Mouse (Mus musculus) gastrocnemius, postnatal 4 days (tissue): ENCODE measurements around the gene Slc35f3. TPM values are rescaled to one million over a fixed set of nuclear protein-coding genes. Genes with fewer than 3 reads are reported as not detected.
A peak's percentile ranks its signal among the peaks of the same experiment; 100 is the strongest.

Source experiments
- DNase-seq, 2 experiments: peaks; one replicate each; pipeline ENCODE4 v3.0.0; 2021 to 2022; ENCODE audit warnings: low spot score in 2 of 2, mixed read lengths in 2 of 2
- total RNA-seq, 2 experiments: library from RNA; stranded (reverse); gene quantifications; 2 replicates each; pipeline ENCODE4 v1.2.3; 2021

Gene Slc35f3
- total RNA-seq, 2 experiments from 2014 or later = 0.29 to 0.37 TPM

DNA sequence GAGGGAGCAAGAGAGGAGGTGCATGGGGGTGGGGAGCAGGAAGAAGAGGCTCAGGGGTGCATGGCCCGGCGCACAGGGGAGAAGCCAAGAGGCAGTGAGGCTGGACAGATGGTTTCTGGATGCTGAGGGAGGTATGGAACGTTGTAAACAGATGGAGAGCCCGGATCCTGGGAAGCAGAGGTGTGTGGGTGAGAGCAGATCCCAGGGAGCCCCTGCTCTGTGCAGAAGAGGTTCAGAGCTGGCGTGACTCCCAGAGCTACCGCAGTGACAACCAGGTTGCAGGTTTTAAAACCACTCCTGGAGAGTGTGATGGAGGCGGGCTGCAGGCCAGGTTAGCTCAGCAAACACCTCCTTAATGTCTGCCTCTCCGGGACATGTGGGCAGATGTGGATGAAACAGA is 28.4 kb downstream of the Slc35f3 start:
- no peak for DNase-seq

DNA sequence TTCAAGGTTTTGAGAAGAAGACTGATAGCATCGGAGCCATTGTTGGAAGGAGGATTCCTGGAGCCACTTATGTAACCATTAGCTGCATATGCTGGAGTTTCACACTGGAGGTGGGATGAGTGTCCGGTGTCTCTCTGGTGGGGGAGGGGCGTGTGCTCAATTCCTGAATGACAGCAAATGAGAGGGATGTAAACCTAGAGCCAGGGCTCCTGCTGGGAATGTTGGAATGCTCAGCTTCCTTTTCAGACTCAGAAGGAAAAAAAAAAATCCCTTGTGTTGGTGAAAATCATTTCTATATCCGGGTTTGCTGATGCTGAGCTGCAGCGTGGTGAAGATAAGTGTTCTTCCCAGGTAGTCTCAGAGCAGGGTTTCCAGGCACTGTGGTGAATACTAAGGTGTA is 29.4 kb downstream of the Slc35f3 start:
- DNase-seq = no peak

DNA sequence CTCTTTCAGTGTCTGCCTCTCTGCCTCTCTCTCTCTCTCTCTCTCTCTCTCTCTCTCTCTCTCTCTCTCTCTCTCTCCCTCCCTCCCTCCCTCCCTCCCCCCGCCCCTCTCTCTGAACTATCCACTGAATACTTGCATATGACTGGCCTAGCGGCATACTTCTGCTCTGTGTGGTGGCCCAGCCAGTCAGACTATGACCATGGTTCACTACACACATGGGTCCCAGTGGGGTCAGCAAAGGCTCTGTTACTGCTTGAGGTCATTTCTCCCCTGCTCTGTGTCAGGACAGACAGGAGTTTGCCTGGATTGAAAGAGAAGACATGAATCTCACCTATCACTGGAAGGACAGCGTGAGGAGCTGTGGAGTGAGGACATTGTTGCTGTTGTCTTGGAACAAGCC is 40.5 kb downstream of the Slc35f3 start:
- no peak for DNase-seq

DNA sequence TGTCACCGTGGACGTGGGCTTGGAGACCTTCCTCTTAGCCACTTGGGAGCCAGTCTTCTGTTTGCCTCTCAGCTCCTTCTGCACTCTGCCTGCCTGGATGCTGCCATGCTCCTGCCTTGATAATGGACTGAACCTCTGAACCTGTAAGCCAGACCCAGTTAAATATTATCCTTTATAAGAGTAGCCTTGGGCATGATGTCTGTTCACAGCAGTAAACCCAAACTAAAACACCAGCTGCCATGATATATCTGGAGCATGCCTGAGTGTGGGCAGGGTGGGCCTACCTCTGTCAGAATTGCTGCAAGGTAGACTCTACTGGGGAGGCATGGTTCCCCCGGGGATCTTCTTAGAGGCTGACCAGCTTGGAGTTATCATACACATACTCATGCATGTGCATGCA is 41.0 kb downstream of the Slc35f3 start:
- no peak for DNase-seq

- no peak for DNase-seq
Observed at GRCm38 (mm10) chr8:126341200-126341599, 42.8 kb downstream of the Slc35f3 start.

- no peak for DNase-seq
Observed at GRCm38 (mm10) chr8:126343427-126343826, 45.1 kb downstream of the Slc35f3 start.

- no peak for DNase-seq
Observed at GRCm38 (mm10) chr8:126345100-126345499, 46.7 kb downstream of the Slc35f3 start.

GRCm38 (mm10) chr8:126353259-126353658 is 54.9 kb downstream of the Slc35f3 start:
- DNase-seq = no peak

GRCm38 (mm10) chr8:126357946-126358345 is 59.6 kb downstream of the Slc35f3 start:
- DNase-seq = no peak

DNA sequence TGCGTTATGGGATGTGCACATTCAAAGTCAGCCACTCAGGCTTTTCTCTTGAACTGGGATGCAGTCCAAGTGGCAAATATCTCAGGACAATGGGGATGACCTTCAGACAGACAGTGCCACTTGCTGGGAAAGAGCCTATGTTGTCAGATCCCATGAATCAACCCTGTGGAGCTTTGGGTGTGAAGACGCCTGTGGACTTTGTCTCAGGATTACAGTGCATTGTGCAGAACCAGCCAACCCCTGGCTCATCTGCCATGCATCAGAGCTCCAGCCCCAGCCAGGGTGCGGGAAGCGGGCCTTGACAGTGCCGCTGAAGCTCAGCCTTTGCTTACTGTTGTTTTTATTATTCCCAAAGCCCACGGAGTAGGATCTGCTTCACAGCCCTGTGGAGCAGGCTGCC is 60.9 kb downstream of the Slc35f3 start:
- DNase-seq = no peak

GRCm38 (mm10) chr8:126360106-126360505 is 61.7 kb downstream of the Slc35f3 start:
- no peak for DNase-seq

DNA sequence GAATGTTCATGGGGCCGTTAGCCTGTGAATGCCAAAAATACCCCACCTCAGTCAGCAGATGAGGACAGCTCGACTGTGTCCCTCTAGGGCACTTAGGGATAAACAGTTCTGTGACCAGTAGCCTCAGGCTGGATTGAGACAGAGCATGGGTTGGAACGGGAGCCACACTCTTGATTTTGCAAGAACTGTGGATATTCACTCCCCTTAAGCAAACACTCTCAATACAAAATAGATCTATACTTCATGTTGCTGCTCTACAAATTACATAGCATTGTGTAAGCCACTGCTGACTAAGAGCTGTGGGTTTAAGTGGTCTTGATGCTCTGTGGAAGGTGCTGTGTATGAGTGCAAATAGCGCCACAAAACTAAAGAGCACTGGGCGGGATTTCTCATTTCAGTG is 62.3 kb downstream of the Slc35f3 start:
- DNase-seq = no peak

GRCm38 (mm10) chr8:126366251-126366650 is 67.9 kb downstream of the Slc35f3 start:
- no peak for DNase-seq

DNA sequence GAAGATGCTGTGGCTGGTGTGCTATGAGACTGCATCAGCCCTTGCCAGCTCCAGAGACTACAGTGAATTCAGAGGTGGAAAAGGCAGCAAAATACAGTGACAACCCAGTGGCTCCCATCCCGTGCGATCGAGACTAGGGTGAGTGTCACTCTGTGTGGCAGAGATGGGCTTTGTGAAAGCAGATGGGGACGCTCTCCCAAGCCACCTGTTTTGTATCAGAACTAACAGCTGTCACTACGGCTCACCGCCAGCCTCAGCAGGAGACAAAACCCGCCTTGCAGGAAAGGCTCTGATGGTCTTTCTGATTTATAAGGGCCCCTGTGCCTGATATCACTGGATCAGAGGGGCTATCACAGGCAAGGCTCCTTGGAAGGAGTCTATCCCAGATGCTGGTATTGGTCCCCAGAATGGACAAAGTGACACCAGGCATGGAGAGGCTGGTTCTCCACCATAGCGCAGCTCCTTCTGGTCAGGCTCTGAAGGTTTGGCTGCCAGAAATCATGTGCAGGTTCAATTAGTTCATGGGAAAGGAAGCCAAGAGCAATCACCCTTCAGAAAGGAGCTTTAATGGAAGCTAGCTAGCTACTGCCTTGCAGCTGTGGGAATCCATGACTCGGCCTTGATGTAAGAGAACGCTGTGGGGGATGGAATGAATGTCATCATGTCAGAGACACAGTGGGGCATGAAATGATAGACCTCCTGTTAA is 70.1 kb downstream of the Slc35f3 start:
- no peak for DNase-seq

DNA sequence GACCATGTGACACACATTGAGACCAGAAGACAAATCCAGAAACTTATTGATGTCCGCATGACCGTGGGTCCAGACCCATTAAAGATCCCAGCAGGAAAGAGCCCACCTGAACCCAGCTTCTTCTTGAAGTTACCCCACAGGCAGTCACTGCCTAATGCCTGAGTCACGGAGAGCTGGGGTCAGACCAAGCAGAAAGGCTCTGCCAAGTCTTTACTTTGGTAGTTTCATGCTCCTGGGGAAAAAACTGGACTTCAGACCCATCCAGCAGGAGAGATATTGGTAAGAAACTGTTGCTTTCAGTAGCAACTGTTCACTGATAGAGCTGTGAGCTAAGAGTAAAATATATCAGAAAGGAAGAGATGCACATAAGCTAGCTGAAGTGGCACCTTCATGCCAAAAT is 73.5 kb downstream of the Slc35f3 start:
- no peak for DNase-seq

- DNase-seq = no peak
Observed at GRCm38 (mm10) chr8:126379580-126379979, 81.2 kb downstream of the Slc35f3 start.

DNA sequence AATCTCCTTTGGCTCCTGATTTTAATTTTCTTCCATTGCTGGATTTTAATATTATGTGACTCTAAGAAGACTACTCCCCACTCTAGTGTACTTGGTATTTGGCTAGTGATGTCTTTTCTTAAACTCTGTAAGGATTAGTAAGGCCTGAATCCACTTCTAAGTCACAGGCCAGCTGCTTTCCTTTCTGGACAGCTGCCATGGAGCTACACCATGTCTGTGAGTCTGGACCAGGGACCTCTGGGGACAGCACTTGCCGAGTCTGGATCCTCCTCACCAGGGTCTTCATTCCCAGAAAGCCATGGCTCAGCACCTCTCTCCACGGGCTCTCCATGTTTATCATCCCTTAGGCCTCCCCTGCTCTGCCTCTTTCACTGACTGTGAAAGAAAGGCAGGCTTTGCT is 81.8 kb downstream of the Slc35f3 start:
- DNase-seq = peak in 1 of 2 experiments; percentile 34

- no peak for DNase-seq
Observed at GRCm38 (mm10) chr8:126381299-126381698, 82.9 kb downstream of the Slc35f3 start.

GRCm38 (mm10) chr8:126382216-126382615 is 83.9 kb downstream of the Slc35f3 start:
- DNase-seq = no peak

DNA sequence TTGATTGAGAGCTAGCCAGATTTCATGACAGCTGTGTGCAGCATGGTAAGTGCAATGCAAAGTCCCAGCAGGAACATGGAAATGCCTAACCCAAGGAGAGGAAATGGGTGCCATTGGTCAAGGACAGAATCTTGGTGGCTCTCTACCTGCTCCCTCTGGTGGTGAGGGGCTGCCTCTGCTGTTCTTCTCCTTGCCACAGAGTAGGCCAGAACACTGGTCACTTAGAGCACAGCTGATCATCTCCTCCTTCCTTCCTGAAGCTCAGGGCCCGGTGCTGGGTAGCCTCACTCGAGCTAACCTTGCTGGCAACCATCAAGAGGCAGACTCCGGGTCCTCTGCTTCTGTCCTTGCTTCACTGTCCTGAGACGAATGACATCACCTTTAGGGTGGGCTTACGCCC is 84.4 kb downstream of the Slc35f3 start:
- peak in 1 of 2 experiments; percentile 22 for DNase-seq

DNA sequence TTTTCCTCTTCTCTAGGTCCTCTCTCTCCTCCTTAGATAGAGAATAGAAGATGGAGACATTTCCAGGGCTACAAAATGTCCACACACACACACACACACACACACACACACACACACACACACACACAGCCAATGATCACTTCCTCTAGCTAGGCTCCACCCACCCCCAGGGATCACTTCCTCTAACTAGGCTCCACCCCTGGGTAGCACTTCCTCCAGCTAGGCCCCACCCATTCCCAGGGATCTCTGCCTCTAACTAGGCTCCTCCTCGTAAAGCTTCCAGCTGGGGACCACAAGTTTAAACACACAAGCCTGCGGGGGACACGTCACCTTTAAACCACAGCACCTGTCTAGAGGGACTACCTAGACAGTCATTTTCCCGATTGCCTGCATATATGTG is 89.2 kb downstream of the Slc35f3 start:
- DNase-seq = no peak

GRCm38 (mm10) chr8:126391541-126391940 is 93.2 kb downstream of the Slc35f3 start:
- DNase-seq = no peak

- no peak for DNase-seq
Observed at GRCm38 (mm10) chr8:126395386-126395785, 97.0 kb downstream of the Slc35f3 start.

DNA sequence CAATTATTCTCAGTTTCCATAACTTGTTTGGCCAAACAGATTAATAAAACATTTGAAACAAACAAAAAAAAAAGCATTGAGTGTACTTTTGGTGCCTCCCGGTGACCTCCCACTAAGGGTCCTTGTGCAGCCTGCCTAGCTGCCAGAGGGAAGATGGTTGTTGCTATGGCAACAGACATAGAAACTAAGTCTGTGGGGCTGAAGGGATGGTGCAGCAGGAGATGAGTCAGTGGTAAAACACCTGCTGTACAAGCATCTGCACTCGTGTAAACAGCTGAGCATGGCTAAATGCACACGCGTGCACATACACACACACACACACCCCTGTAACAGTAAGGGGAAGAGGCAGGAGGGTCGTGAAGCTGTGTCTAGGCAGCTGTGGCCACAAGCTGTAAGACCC is 97.6 kb downstream of the Slc35f3 start:
- no peak for DNase-seq
